Mouse (Mus musculus) erythroblast, adult 5-6 weeks (primary cell): ENCODE measurements around the gene Soga1. TPM values are rescaled to one million over a fixed set of nuclear protein-coding genes. Genes with fewer than 3 reads are reported as not detected.

Experiments used
- ATAC-seq: replicated peaks from 2 replicates; pipeline ENCODE4 v1.8.0; 2016; ENCODE audit warnings: moderate number of reproducible peaks, mild to moderate bottlenecking, moderate TSS enrichment, inconsistent platforms; ENCODE audit not compliant: poor library complexity, low FRiP score, severe bottlenecking
- total RNA-seq, 2 experiments: library from RNA; stranded (forward) in 1 of 2; stranded (reverse) in 1 of 2; fragments of 150-400 nt in 1 of 2; fragments of 200-764, 138-1000 nt in 1 of 2; gene quantifications; 2 replicates each; pipeline versions ENCODE4 v1.2.3 to v1.2.4; 2015 to 2017; ENCODE audit warnings: low replicate concordance in 2 of 2

The Soga1 gene
- total RNA-seq, 2 experiments from 2014 or later, result 1.1 to 1.3 TPM

- ATAC-seq, result no peak
Observed at GRCm38 (mm10) chr2:157081960-157082359, 2.9 kb upstream of the Soga1 start.

- ATAC-seq, result no peak
Observed at GRCm38 (mm10) chr2:157081331-157081730, 2.3 kb upstream of the Soga1 start.

GRCm38 (mm10) chr2:157079701-157080180, 687 bp upstream of the Soga1 start:
- no peak for ATAC-seq

- no peak for ATAC-seq
Observed at GRCm38 (mm10) chr2:157078059-157078792, 828 bp downstream of the Soga1 start.

GRCm38 (mm10) chr2:157077641-157078058, 1.4 kb downstream of the Soga1 start:
- ATAC-seq, result no peak

- no peak for ATAC-seq
Observed at GRCm38 (mm10) chr2:157077160-157077559, 1.9 kb downstream of the Soga1 start.

- no peak for ATAC-seq
Observed at GRCm38 (mm10) chr2:157076585-157076984, 2.5 kb downstream of the Soga1 start.

GRCm38 (mm10) chr2:157075685-157076084, 3.4 kb downstream of the Soga1 start:
- ATAC-seq, result no peak

- ATAC-seq, result no peak
Observed at GRCm38 (mm10) chr2:157075226-157075625, 3.8 kb downstream of the Soga1 start.

GRCm38 (mm10) chr2:157074772-157075171, 4.3 kb downstream of the Soga1 start:
- ATAC-seq, result no peak

- ATAC-seq, result no peak
Observed at GRCm38 (mm10) chr2:157074186-157074724, 4.8 kb downstream of the Soga1 start.

- no peak for ATAC-seq
Observed at GRCm38 (mm10) chr2:157073378-157074052, 5.5 kb downstream of the Soga1 start.

GRCm38 (mm10) chr2:157072316-157072990, 6.6 kb downstream of the Soga1 start:
- ATAC-seq, result no peak

GRCm38 (mm10) chr2:157071556-157071955, 7.5 kb downstream of the Soga1 start:
- ATAC-seq, result no peak

GRCm38 (mm10) chr2:157070365-157070764, 8.7 kb downstream of the Soga1 start:
- ATAC-seq, result no peak

- no peak for ATAC-seq
Observed at GRCm38 (mm10) chr2:157069755-157070315, 9.2 kb downstream of the Soga1 start.

- no peak for ATAC-seq
Observed at GRCm38 (mm10) chr2:157069355-157069735, 9.7 kb downstream of the Soga1 start.

- ATAC-seq, result no peak
Observed at GRCm38 (mm10) chr2:157068701-157069354, 10.2 kb downstream of the Soga1 start.

- no peak for ATAC-seq
Observed at GRCm38 (mm10) chr2:157066731-157067430, 12.2 kb downstream of the Soga1 start.
